Mouse (Mus musculus) liver, embryonic 14.5 days (tissue): ENCODE measurements around the gene Gpr182. TPM values are rescaled to one million over a fixed set of nuclear protein-coding genes. Genes with fewer than 3 reads are reported as not detected.

ENCODE experiments used
- ATAC-seq: fragments of 200-750 bp; cut with Nextera tagmentation; 2 replicates; pipeline ENCODE4 v1.8.0; 2017; ENCODE audit warnings: moderate number of reproducible peaks, mild to moderate bottlenecking, moderate library complexity; ENCODE audit not compliant: insufficient read depth
- DNase-seq, 3 experiments: peaks; one replicate each; pipeline ENCODE4 v3.0.0-alpha.2; 2012 to 2013; ENCODE audit warnings: low read depth in 3 of 3, low spot score in 3 of 3
- H3K27ac ChIP-seq: fragments of 300-500 bp; sonication (generic); 2 replicates; pipeline ENCODE4 v1.5.1; 2014; ENCODE audit warnings: moderate library complexity, mild to moderate bottlenecking, control low read depth, inconsistent platforms
- H3K27me3 ChIP-seq: fragments of 300-500 bp; sonication (generic); 2 replicates; pipeline ENCODE4 v1.6.1; 2014; ENCODE audit warnings: mild to moderate bottlenecking, low read length, moderate library complexity; ENCODE audit not compliant: control insufficient read depth, insufficient read depth
- H3K36me3 ChIP-seq: fragments of 300-500 bp; sonication (generic); replicated peaks from 2 replicates; pipeline ENCODE4 v1.6.1; 2014; ENCODE audit warnings: low read depth; ENCODE audit not compliant: control insufficient read depth, insufficient read depth
- H3K4me1 ChIP-seq, 2 experiments: fragments of 200-500 bp in 1 of 2; fragments of 300-500 bp in 1 of 2; sonication (generic) in 1 of 2; replicated peaks; 2 replicates each; pipeline ENCODE4 v1.6.1; 2012 to 2014; ENCODE audit warnings: antibody characterized with exemption in 1 of 2, inconsistent platforms in 1 of 2, low read length in 1 of 2; ENCODE audit not compliant: control insufficient read depth in 2 of 2, insufficient read depth in 2 of 2
- H3K4me2 ChIP-seq: fragments of 300-500 bp; sonication (generic); 2 replicates; pipeline ENCODE4 v1.6.1; 2014; ENCODE audit warnings: low read depth, mild to moderate bottlenecking, control low read depth, moderate library complexity
- H3K4me3 ChIP-seq, 2 experiments: fragments of 200-500 bp in 1 of 2; fragments of 300-500 bp in 1 of 2; sonication (generic) in 1 of 2; 2 replicates each; pipeline ENCODE4 v1.5.1; 2012 to 2014; ENCODE audit warnings: low read depth in 2 of 2, low read length in 2 of 2, mild to moderate bottlenecking in 2 of 2, control low read depth in 1 of 2, inconsistent platforms in 1 of 2, moderate library complexity in 1 of 2; ENCODE audit not compliant: insufficient read depth in 1 of 2
- H3K9ac ChIP-seq: fragments of 300-500 bp; sonication (generic); replicated peaks from 2 replicates; pipeline ENCODE4 v1.6.1; 2014; ENCODE audit warnings: mild to moderate bottlenecking, control low read depth, moderate library complexity
- H3K9me3 ChIP-seq: fragments of 300-500 bp; sonication (generic); 2 replicates; pipeline ENCODE4 v1.6.1; 2016; ENCODE audit warnings: low read length, mixed read lengths; ENCODE audit not compliant: control insufficient read depth
- CTCF ChIP-seq: IDR thresholded peaks from 2 replicates; pipeline ENCODE4 v1.5.1; 2016; ENCODE audit warnings: antibody characterized with exemption, low read depth, control low read depth
- EP300 ChIP-seq: IDR thresholded peaks from 2 replicates; pipeline ENCODE4 v1.6.1; 2016; ENCODE audit warnings: antibody characterized with exemption, low read depth
- WGBS: fragments of 180-500 bp; shearing (Covaris S2); extraction: QIAGEN DNeasy Blood & Tissue Kit; methylation state at CpG from one replicate; pipeline ENCODE4 v1.1.7; 2014; ENCODE audit not compliant: insufficient replicate concordance; 5-methylcytosine and 5-hydroxymethylcytosine counted together
- polyA plus RNA-seq, 2 experiments: library from polyadenylated mRNA; depleted of rRNA in 1 of 2; stranded (reverse) in 1 of 2; unstranded in 1 of 2; fragments of >200 nt; fragmentation: Nextera tagmentation in 1 of 2; extraction: Ambion mirVana in 1 of 2; gene quantifications; 2 replicates each; pipeline versions ENCODE4 v1.2.1 to v1.2.3; 2012 to 2014

Gene Gpr182
- polyA plus RNA-seq, 2 experiments = 3.7 to 9.1 TPM

DNA sequence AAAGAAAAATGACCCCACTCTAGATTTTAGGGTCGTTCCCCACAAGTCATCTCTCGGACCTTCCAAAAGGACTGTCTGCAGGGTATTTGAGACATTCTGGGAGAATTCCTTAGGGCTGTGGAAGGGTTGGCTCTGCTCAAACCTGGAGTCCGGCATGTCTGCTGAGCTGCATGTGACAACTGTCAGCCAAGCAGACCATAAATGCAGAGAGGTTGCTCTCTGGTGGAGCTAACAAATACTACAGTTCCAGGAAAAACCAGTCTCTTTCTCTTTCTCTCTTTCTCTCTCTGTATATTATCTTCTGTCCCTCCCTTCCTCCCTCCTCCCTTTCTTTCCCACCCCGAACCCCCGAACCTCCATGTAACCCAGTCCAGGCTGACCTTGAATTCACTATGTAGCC, 17.1 kb downstream of the Gpr182 start:
- ATAC-seq = no peak
- no peak overlapping the region for H3K27ac ChIP-seq
- TF ChIP-seq CTCF (peak; percentile 66), EP300 (no peak)
- H3K9ac ChIP-seq = no peak overlapping the region; the same call in 1 of the 2 replicates
- H3K36me3 ChIP-seq = no peaks in the 10 kb centered on the region
- no peaks in the 10 kb centered on the region for H3K27me3 ChIP-seq
- H3K4me2 ChIP-seq = no peak overlapping the region; the same call in 1 of the 2 replicates
- 23% methylated on average over 5 of the region's 5 CpGs for WGBS
- no peak overlapping the region for H3K4me3 ChIP-seq
- peaks cover 60 to 66% of the 10 kb centered on the region in 2 experiments for H3K4me1 ChIP-seq
- no peak for DNase-seq
- no peaks in the 10 kb centered on the region for H3K9me3 ChIP-seq

DNA sequence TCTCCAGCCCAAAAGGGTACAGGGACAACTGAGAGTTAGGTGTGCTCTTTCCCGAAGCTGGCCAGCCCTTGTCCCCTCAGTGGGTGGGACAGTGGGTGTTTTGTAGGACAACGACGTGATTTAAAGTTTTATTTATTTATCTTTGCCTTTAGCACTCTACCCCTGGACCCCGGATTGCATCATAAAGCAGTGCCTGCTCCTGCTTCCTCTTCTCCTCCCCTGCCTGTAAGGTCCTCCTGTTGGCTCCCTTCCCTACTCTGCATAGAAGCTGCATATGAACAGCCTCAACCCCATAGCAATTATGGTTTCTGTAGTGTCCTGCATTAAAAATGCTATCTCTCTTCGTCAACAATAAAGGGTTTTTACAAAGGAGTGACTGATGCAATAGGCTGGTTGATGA, 20.1 kb downstream of the Gpr182 start:
- no peak for ATAC-seq
- Histone ChIP-seq H3K36me3 (no peaks in the 10 kb centered on the region), H3K27me3 (no peaks in the 10 kb centered on the region; the same call in 1 of the 2 replicates), H3K4me2 (no peak overlapping the region; the same call in 1 of the 2 replicates), H3K4me1 (peaks cover 55 to 62% of the 10 kb centered on the region in 2 experiments), H3K27ac (peak overlapping the region; percentile 59), H3K9ac (peak overlapping the region; percentile 9), H3K4me3 (no peak overlapping the region), H3K9me3 (no peaks in the 10 kb centered on the region)
- 22% methylated on average over 5 of the region's 5 CpGs for WGBS
- no peak for DNase-seq
- TF ChIP-seq CTCF = no peak
- no peak for TF ChIP-seq EP300

DNA sequence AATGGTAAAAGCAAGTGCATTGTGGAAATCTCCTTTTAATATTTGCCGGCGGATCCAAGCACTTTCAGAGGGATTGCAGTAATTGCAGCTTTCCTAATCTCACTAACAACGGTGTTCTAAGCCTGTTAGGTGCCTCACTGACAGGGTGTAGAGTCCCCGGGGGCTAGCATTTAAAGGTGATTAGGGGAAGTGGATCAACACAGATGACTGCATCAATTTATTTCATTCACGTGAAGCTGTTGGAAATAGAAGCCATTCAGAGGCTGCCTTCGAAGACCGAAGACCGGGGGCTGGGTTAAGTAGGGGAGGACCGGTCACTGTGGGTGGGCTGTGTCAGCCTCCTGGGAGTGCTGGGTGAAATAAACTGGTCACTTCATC, 20.6 kb downstream of the Gpr182 start:
- Histone ChIP-seq H3K4me1 (peaks cover 50 to 58% of the 10 kb centered on the region in 2 experiments), H3K36me3 (no peaks in the 10 kb centered on the region), H3K27me3 (no peaks in the 10 kb centered on the region; the same call in 1 of the 2 replicates), H3K9ac (peak overlapping the region; percentile 9), H3K27ac (peak overlapping the region; percentile 59), H3K9me3 (no peaks in the 10 kb centered on the region), H3K4me2 (peak overlapping the region; percentile 45), H3K4me3 (no peak overlapping the region)
- TF ChIP-seq CTCF (no peak), EP300 (no peak)
- peak; percentile 1; the same call in 1 of the 2 replicates for ATAC-seq
- WGBS = 35% methylated on average over 9 of the region's 9 CpGs
- no peak for DNase-seq

DNA sequence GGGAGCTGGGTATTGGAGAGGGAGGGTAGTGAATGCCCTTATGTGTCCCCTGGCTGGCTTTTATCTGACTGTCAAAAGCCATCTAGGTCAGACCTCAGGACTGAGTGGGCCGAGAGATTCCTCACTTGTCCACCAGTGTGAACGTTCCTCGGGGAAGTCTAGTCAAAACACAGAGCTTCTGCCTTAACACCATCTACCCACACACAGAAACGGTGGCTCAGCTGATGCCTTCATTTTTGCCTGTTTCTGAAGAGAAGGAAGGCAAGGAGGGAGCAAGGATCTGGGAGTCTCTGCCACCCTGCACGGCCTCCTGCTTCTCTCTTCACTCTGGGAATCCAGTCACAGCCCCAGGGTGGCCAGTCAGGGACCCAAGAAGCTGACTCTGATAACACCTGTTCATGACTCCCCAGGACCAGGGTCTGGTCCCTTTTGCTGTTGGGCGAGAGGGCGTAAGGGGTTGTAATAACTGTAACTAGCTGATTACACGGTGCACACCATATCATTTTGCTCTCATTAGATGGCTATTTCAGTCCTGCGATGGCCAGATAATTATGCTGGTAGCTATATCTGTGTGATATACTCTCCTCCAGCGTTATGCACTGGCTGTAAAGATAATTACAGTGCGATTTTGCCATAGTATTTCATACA, 21.1 kb downstream of the Gpr182 start:
- Histone ChIP-seq H3K9ac (0 out of 2 replicates have a peak overlapping the region, but pooled peaks have one; percentile 10), H3K27me3 (no peaks in the 10 kb centered on the region; the same call in 1 of the 2 replicates), H3K36me3 (no peaks in the 10 kb centered on the region), H3K9me3 (no peaks in the 10 kb centered on the region), H3K27ac (peak overlapping the region; percentile 59), H3K4me3 (no peak overlapping the region), H3K4me1 (peaks cover 50 to 57% of the 10 kb centered on the region in 2 experiments), H3K4me2 (peak overlapping the region; percentile 45)
- 27% methylated on average over 11 of the region's 11 CpGs for WGBS
- DNase-seq = peak; percentile 65 to 71 (median 68)
- ATAC-seq = peak; percentile 92
- TF ChIP-seq EP300 = peak; percentile 95
- no peak for TF ChIP-seq CTCF

DNA sequence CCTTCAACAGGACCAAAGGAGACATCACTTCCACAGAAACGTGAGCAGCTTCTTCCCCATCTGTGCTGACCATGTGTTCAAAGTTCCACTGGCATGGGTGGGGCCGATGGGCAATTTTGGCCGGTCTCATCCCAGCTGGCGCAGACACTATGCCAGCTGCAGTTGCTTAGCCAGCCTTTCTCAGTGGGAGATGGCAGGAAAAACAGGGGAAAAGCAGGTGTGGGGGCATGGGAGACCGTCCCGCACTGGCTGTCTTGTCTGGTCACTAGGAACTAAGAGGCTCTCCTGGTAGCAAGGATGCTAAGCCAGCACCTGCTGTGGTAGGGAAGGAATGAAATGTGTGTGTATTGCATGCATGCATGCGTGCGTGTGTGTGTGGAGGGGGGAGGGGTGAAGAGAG, 23.1 kb downstream of the Gpr182 start:
- H3K4me3 ChIP-seq = no peak overlapping the region
- 63% methylated on average over 8 of the region's 8 CpGs for WGBS
- no peak overlapping the region for H3K27ac ChIP-seq
- peaks cover 44 to 53% of the 10 kb centered on the region in 2 experiments for H3K4me1 ChIP-seq
- ATAC-seq (no peak), DNase-seq (no peak)
- no peaks in the 10 kb centered on the region for H3K9me3 ChIP-seq
- H3K36me3 ChIP-seq = no peaks in the 10 kb centered on the region
- no peak overlapping the region for H3K4me2 ChIP-seq
- H3K9ac ChIP-seq = no peak overlapping the region
- H3K27me3 ChIP-seq = no peaks in the 10 kb centered on the region; the same call in 1 of the 2 replicates
- TF ChIP-seq EP300 = no peak
